Mouse (Mus musculus): ENCODE measurements at regions not wholly inside any gene's neighbourhood (a gene's known extent, or its start where the extent isn't known, plus 50 kb on each side); places are given as distances from the start of the nearest gene placed in this dataset.
"Not testable (repeated sequence)": the region's sequence is repeated elsewhere in the genome, so short reads cannot be mapped to it uniquely, and the experiment has no call there.

DNA sequence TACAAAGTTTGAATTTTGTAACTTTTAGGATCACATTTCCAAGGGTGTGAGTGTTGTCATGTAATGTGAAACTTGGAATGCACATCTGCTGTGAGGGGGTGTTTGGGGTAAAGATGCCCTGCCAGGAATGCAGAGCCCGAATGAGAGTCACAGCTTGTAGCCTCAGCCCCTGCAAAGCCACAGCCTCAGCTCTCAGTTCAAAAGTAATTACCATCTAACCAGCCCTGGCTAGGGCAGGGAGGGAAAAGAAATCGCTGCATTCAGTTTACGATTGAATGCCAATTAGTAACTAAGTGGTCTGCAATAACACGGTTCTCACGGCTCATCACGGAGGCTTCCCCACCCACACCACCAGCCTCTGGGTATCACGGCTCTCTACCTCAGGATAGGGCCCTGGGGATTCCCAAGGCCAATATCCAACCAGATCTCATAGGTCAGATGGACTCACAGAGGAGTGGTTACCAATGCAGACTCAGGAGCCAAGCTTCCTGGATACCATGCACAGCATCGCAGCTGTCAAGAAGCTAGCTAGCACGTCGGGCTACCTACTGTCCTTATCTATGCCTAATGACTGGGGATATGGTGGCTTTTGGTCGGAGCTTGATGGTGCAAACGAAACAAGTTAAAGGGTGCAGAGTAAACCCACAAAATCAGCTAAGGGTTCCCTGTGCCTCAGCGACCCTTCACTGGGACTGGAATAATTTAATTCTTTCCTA lies 275.0 kb downstream of the Setd4 start:
- H3K27ac ChIP-seq (ENCODE audit: insufficient read depth, low read length), result peak overlapping the region; percentile 20
- no peak for TF ChIP-seq CTCF (IDR thresholded peaks at IDR 0.05; ENCODE audit: borderline replicate concordance, insufficient read depth, low read length)
- no peak for TF ChIP-seq POLR2A (IDR thresholded peaks at IDR 0.05; ENCODE audit: low read depth, low read length)

GRCm38 (mm10) chr16:93324911-93325310 lies 279.0 kb downstream of the Setd4 start:
- no peak overlapping the region for H3K4me3 ChIP-seq (ENCODE audit: insufficient read depth, low read length)
- TF ChIP-seq CTCF (IDR thresholded peaks at IDR 0.05; ENCODE audit: borderline replicate concordance, insufficient read depth, low read length), result no peak
- no peak for TF ChIP-seq POLR2A (IDR thresholded peaks at IDR 0.05; ENCODE audit: low read depth, low read length)
- peaks cover 3% of the 10 kb centered on the region for H3K4me1 ChIP-seq (ENCODE audit: control insufficient read depth, insufficient read depth, low read length)
- no peak overlapping the region for H3K27ac ChIP-seq (ENCODE audit: insufficient read depth, low read length)

More for the DNA sequence above, 275.0 kb downstream of the Setd4 start:
- Histone ChIP-seq H3K4me1 (ENCODE audit: control insufficient read depth, insufficient read depth, low read length) (peaks cover 3% of the 10 kb centered on the region), H3K4me3 (ENCODE audit: insufficient read depth, low read length) (no peak overlapping the region)

- peaks cover 2% of the 10 kb centered on the region for H3K4me1 ChIP-seq (ENCODE audit: control insufficient read depth, insufficient read depth, low read length)
- TF ChIP-seq POLR2A (IDR thresholded peaks at IDR 0.05; ENCODE audit: low read depth, low read length) (no peak), CTCF (IDR thresholded peaks at IDR 0.05; ENCODE audit: borderline replicate concordance, insufficient read depth, low read length) (no peak)
- H3K4me3 ChIP-seq (ENCODE audit: insufficient read depth, low read length), result no peak overlapping the region
- H3K27ac ChIP-seq (ENCODE audit: insufficient read depth, low read length), result no peak overlapping the region
Observed at GRCm38 (mm10) chr16:93323172-93323571, 280.7 kb downstream of the Setd4 start.

GRCm38 (mm10) chr16:93319581-93319980 lies 284.3 kb downstream of the Setd4 start:
- no peak for TF ChIP-seq CTCF (IDR thresholded peaks at IDR 0.05; ENCODE audit: borderline replicate concordance, insufficient read depth, low read length)
- no peak overlapping the region; the same call in 1 of the 2 replicates for H3K27ac ChIP-seq (ENCODE audit: insufficient read depth, low read length)
- no peaks in the 10 kb centered on the region for H3K4me1 ChIP-seq (ENCODE audit: control insufficient read depth, insufficient read depth, low read length)
- no peak overlapping the region for H3K4me3 ChIP-seq (ENCODE audit: insufficient read depth, low read length)

DNA sequence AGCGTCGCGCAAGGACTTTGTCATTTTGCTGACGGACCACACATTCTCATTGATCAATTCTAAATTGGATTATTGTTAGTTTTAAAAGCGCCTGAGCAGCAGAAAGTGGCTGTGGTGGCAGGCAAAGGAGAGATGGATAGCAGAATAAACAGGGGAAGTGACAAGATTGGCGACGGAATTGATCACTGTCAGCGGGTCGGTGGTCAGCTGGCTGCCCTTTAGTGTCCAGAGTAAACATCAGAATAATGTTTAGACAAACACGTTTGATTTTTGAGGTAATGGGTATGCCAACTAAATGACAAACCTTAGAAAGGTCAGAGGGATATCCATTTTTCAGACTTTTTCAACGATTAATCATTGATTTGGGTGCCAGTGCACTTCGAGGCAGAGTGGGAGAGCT lies 292.2 kb downstream of the Setd4 start:
- TF ChIP-seq POLR2A (IDR thresholded peaks at IDR 0.05; ENCODE audit: low read depth, low read length) (no peak), CTCF (IDR thresholded peaks at IDR 0.05; ENCODE audit: borderline replicate concordance, insufficient read depth, low read length) (no peak)
- Histone ChIP-seq H3K27ac (ENCODE audit: insufficient read depth, low read length) (no peak overlapping the region), H3K4me3 (ENCODE audit: insufficient read depth, low read length) (no peak overlapping the region), H3K4me1 (ENCODE audit: control insufficient read depth, insufficient read depth, low read length) (no peaks in the 10 kb centered on the region)

- Histone ChIP-seq H3K4me3 (ENCODE audit: insufficient read depth, low read length) (no peak overlapping the region), H3K4me1 (ENCODE audit: control insufficient read depth, insufficient read depth, low read length) (no peaks in the 10 kb centered on the region), H3K27ac (ENCODE audit: insufficient read depth, low read length) (no peak overlapping the region)
- no peak for TF ChIP-seq CTCF (IDR thresholded peaks at IDR 0.05; ENCODE audit: borderline replicate concordance, insufficient read depth, low read length)
Observed at GRCm38 (mm10) chr16:93308666-93309360, 295.1 kb downstream of the Setd4 start.

DNA sequence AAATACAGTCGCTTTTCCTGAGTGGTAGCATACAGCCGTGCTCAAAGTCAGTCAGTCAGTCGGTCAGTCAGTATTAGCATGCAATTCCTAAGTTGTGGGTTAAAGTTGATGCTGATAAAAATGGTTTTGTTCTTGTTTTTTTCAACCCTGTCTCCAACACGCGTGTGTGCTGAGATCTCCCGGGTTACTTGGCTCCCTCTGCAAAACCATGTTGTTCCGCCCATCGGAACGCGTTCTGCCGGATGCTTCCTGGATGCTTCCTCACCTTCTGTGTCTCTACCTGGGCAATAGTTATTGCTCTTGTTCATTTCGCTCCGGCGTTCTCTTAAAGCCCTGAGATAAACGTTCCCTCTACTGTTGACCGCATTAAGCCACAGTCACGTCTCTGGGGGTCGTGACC lies 296.9 kb downstream of the Setd4 start:
- Histone ChIP-seq H3K4me3 (ENCODE audit: insufficient read depth, low read length) (no peak overlapping the region), H3K27ac (ENCODE audit: insufficient read depth, low read length) (no peak overlapping the region), H3K4me1 (ENCODE audit: control insufficient read depth, insufficient read depth, low read length) (no peaks in the 10 kb centered on the region)
- TF ChIP-seq POLR2A (IDR thresholded peaks at IDR 0.05; ENCODE audit: low read depth, low read length) (no peak), CTCF (IDR thresholded peaks at IDR 0.05; ENCODE audit: borderline replicate concordance, insufficient read depth, low read length) (no peak)

GRCm38 (mm10) chr16:93306140-93306539 lies 297.7 kb downstream of the Setd4 start:
- H3K27ac ChIP-seq (ENCODE audit: insufficient read depth, low read length); H3K4me1 ChIP-seq (ENCODE audit: control insufficient read depth, insufficient read depth, low read length); H3K4me3 ChIP-seq (ENCODE audit: insufficient read depth, low read length): not testable (repeated sequence)

DNA sequence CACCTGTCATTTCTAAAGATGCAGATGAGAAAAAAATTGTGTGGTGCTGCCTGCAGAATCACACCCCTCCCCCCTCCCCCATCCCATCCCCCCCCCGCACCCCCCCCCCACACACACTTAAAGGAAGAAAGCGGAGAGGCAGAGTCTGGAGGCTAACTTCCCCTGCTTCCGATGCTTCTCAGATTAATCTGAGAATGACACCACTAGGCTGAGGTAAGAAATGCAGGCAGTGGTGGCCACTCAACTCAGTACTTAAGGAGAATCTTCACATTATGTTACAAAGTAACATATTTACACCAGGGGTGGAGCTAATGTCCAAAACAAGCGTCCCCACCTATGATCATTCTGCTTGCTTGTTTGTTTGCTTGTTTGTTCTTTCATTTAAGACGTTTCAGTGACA lies 309.4 kb downstream of the Setd4 start:
- Histone ChIP-seq H3K4me1 (ENCODE audit: control insufficient read depth, insufficient read depth, low read length) (peaks cover 2% of the 10 kb centered on the region; the same call in 1 of the 2 replicates), H3K4me3 (ENCODE audit: insufficient read depth, low read length) (no peak overlapping the region), H3K27ac (ENCODE audit: insufficient read depth, low read length) (no peak overlapping the region)
- TF ChIP-seq CTCF (IDR thresholded peaks at IDR 0.05; ENCODE audit: borderline replicate concordance, insufficient read depth, low read length) (no peak), POLR2A (IDR thresholded peaks at IDR 0.05; ENCODE audit: low read depth, low read length) (no peak)

DNA sequence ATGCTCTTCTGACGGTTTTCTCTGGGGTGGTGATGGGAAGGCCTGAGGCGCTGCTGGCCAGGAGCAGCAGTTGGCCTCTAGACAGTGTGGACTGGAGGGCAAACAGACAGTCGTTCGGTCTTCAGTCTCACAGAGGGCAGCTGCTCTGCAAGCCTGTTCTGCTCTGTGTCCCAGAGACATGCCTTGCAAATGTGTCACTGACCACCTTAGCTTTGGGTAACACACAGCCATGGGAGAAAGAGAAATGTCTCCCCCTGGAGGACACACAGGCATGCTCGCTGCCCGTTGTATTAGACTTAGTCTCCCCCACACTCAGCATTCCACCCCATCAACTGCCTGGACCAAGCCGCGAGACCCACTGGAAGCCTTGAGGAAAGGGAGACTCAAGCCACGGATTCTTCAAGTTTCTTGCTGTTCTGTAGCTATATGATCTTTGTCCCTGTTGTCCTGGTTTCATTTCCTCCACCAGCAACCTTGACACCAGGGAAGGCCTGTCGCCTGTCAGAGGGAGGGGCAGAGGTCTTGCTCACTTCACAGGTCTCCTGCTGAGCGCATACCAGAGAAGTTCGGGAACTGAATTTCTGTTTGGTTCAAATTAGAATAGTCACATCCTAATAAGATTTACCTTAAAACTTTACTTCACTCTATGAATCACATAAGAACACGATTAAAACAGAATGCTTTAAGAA lies 310.8 kb downstream of the Setd4 start:
- Histone ChIP-seq H3K27ac (ENCODE audit: insufficient read depth, low read length) (no peak overlapping the region; the same call in 1 of the 2 replicates), H3K4me1 (ENCODE audit: control insufficient read depth, insufficient read depth, low read length) (peaks cover 2% of the 10 kb centered on the region; the same call in 1 of the 2 replicates), H3K4me3 (ENCODE audit: insufficient read depth, low read length) (no peak overlapping the region)
- no peak for TF ChIP-seq POLR2A (IDR thresholded peaks at IDR 0.05; ENCODE audit: low read depth, low read length)
- TF ChIP-seq CTCF (IDR thresholded peaks at IDR 0.05; ENCODE audit: borderline replicate concordance, insufficient read depth, low read length), result peak; percentile 86

All from embryonic fibroblast, embryonic 13.5 days (primary cell).